Mouse (Mus musculus): ENCODE measurements around the gene Amh.

Gene Amh

GRCm38 (mm10) chr10:80804916-80805315, at the start of gene Amh:
Amh (plus strand) TSS chr10:80805243.
- DNase-seq (ENCODE audit: low spot score in 2 of 2), result no peak

DNA sequence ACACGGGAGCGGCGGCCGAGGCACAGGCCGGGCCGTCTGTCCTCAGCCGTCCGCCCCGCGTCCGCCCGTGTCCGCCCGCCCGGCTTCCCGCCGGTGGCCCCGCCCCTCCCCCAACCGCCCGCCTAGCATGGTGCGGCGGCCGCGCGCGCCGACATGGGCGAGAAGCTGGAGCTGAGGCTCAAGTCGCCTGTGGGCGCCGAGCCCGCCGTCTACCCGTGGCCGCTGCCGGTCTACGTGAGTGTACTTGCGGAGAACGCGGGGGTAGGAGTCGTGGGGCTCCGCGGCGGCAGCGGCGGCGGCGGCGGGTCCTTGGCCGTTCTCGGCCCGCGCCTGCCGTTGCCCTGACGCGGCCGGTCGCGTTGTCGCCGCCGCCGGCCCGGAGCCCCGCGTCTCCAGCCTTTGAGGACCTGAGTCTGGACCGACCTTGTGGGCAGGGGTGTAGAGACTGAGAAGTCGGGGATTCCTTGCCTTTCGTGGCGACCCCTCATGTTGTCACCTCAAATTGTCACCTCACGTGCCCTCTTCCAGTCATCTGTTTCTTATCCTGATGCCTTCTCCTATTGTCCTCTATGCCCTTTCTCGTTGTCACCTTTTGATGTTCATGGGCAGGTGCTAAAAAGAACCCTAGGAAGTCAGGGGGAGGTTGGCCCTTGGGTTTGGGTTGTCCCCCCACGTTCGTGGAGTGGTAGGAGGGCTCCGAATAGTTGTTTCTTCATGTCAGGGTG, 49.6 kb upstream of the Amh start:
- no peak for DNase-seq (ENCODE audit: low spot score in 2 of 2)

GRCm38 (mm10) chr10:80756099-80756498, 48.9 kb upstream of the Amh start:
- peak; percentile 33 to 42 for DNase-seq (ENCODE audit: low spot score in 2 of 2)

- DNase-seq (ENCODE audit: low spot score in 2 of 2), result no peak
These were observed 48.5 kb upstream of the Amh start for GRCm38 (mm10) chr10:80756509-80756908.

- peak; percentile 22 to 38 for DNase-seq (ENCODE audit: low spot score in 2 of 2)
These were observed 48.1 kb upstream of the Amh start for GRCm38 (mm10) chr10:80756967-80757366.

GRCm38 (mm10) chr10:80757717-80758116, 47.3 kb upstream of the Amh start:
- DNase-seq (ENCODE audit: low spot score in 2 of 2), result peak; percentile 60 to 86

DNA sequence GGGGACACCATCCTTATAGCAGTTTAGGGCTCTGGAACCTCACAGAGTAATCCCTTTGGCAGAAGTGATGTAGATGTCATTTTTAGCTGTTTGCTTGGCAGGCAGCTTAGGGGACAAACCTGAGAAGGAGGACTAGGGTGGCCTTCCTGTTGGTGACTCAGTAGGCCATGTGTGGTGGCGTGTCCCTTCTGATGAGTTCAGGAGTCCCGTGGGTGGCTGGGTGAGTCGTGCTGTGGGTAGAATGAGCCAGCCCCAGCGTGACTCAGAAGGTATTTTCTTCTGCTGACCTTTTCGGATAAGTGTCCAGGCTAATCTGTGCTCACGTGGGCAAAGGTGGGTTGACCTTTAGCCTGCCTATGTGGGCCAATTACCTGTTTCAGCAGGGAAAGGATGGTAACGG, 46.4 kb upstream of the Amh start:
- no peak for DNase-seq (ENCODE audit: low spot score in 2 of 2)

DNA sequence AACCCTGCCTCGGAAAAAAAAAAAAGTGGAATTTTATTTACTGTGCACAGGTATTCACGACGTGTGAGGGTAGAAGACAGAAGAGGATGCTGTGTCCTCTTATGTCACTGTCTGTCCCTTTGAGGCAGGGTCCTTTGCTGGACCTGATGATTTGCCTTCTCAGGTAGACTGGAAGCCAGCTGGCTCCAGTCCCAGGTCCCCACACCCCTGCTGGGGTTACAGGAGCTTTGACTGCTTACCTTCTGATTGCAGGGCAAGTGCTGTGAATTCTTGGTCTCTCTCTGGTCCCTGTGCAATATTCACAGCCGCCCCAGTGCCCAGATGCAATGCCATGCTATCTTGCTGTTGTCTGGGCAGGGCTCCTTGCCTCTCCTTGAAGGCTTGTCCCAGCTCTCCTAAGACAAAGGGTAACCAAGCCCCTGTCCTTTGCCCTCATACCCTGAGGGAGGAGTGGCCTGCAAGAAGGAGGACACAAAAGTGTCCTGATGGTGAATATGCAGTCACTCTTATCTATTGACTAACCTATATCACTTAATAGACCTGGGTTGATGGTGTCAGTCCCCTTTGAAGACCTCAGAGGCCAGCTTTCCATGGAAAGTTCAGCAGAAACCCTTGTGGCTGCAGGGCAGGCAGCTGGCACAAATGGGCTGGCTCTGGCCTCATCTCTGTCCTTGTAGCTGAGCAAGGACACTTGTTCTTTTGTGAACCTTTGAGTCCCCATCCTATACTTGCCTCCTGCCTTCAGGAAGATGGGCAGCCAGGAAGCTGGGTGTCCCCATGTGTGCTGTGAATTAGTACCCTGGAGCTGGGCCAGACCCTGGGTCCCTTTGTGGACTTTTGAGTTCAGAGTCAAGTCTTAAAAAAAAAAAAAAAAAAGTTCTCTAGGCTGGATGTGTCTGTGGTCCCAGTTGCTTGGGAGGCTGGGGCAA, 44.2 kb upstream of the Amh start:
- DNase-seq (ENCODE audit: low spot score in 2 of 2), result no peak

GRCm38 (mm10) chr10:80761821-80762220, 43.2 kb upstream of the Amh start:
- DNase-seq (ENCODE audit: low spot score in 2 of 2), result no peak

- no peak for DNase-seq (ENCODE audit: low spot score in 2 of 2)
These were observed 41.5 kb upstream of the Amh start for GRCm38 (mm10) chr10:80763502-80763901.

GRCm38 (mm10) chr10:80765746-80766145, 39.3 kb upstream of the Amh start:
- no peak for DNase-seq (ENCODE audit: low spot score in 2 of 2)

DNA sequence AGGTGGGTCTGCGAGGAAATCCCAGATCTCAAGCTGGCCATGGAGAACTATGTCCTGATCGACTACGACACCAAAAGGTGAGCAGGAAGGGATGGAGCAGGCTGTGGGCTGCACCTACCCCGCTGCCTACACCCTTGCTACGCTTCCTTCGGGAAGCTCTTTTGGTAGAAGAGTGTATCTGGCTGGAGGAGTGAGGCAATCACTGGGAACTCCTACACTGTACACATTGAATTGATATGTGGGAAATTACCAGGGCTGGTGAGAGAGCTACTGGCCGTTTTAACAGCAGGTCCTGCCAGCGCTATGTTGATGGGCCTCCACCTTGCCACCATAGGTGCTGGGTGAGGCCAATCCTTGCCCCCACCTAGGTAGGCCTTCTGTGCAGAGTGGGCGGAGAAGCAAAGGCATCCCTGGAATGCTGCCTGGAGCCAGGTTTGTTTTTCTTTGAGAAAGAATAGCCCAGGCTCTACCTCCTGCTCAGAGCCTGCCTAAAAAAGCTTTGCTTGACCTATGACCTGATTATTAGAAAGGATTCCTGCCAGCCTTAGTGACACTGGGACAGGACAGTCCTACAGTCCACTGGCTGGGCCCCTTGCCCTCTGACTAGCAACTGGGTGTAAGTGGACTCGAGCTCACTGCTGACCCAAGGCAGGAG, 38.8 kb upstream of the Amh start:
- no peak for DNase-seq (ENCODE audit: low spot score in 2 of 2)

DNA sequence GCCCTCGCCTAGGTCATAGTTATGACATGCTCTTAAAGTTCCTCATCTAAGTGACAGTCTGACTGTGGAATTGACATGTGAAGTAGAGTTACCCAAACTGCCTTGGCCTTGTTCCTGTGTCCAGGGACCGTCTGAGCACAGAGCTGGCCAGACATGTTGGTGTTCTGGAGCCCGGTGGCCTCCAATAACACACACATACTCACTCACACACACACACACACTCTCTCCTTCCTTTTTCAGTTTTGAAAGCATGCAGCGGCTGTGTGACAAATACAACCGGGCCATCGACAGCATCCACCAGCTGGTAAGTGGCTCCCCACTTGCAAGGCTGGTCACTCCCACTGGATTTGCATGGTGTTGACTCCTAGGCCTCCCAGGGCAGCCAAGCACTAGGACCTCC, 36.7 kb upstream of the Amh start:
- no peak for DNase-seq (ENCODE audit: low spot score in 2 of 2)

- no peak for DNase-seq (ENCODE audit: low spot score in 2 of 2)
These were observed 31.2 kb upstream of the Amh start for GRCm38 (mm10) chr10:80773816-80774215.

DNA sequence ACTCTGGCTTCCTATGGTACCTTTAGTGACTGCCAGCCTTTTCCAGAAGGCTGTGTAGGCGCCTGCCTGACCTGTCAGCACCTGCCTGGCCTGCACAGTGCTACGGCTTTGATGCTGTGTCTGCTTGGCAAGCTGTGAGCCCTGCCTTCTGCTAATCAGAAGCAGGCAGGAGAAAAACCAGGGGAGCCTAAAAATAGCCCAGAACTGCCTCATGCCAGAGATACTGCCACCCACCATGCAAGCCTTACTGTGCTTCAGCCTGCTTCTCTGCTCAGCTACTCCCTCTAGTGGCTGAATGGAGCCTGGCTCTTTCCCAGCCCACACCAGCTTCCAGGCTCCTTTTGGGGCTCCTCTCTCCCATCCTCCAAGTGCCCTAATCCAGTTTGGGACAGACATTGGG, 30.5 kb upstream of the Amh start:
- DNase-seq (ENCODE audit: low spot score in 2 of 2), result peak; percentile 67 to 83

DNA sequence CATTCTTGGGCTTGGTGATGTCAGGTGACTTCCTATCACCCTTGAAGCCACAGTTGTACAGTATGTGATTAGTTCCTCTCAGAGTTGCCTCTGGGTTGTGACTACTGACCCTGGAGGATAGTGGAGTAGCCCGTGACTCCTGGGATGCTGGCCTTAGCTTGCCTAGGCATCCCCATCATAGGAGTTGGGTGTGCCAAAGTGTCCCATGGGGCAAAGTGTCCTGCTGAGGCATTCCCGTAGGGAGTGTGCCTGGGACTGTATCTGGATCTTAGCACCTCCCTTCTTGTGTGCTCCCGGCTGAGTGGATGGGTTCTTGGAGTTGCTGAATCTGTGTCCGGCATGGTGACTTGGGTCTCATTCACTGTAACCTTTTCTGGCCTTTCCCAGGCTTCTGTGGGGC, 30.1 kb upstream of the Amh start:
- no peak for DNase-seq (ENCODE audit: low spot score in 2 of 2)

- no peak for DNase-seq (ENCODE audit: low spot score in 2 of 2)
These were observed 29.3 kb upstream of the Amh start for GRCm38 (mm10) chr10:80775731-80776130.

- no peak for DNase-seq (ENCODE audit: low spot score in 2 of 2)
These were observed 28.6 kb upstream of the Amh start for GRCm38 (mm10) chr10:80776358-80776869.

- no peak for DNase-seq (ENCODE audit: low spot score in 2 of 2)
These were observed 27.9 kb upstream of the Amh start for GRCm38 (mm10) chr10:80777123-80777522.

GRCm38 (mm10) chr10:80779565-80779964, 25.5 kb upstream of the Amh start:
- DNase-seq (ENCODE audit: low spot score in 2 of 2), result no peak

- no peak for DNase-seq (ENCODE audit: low spot score in 2 of 2)
These were observed 20.7 kb upstream of the Amh start for GRCm38 (mm10) chr10:80784302-80784701.

- DNase-seq (ENCODE audit: low spot score in 2 of 2), result no peak
These were observed 20.2 kb upstream of the Amh start for GRCm38 (mm10) chr10:80784871-80785270.

All from spleen, postnatal 10 days (tissue).